Mouse (Mus musculus) lung, postnatal 36 days (tissue): ENCODE measurements around the gene Zkscan17.

Experiments used
- DNase-seq: peaks from one replicate; pipeline ENCODE4 v3.0.0; 2022; ENCODE audit warnings: mixed read lengths

Gene Zkscan17

DNA sequence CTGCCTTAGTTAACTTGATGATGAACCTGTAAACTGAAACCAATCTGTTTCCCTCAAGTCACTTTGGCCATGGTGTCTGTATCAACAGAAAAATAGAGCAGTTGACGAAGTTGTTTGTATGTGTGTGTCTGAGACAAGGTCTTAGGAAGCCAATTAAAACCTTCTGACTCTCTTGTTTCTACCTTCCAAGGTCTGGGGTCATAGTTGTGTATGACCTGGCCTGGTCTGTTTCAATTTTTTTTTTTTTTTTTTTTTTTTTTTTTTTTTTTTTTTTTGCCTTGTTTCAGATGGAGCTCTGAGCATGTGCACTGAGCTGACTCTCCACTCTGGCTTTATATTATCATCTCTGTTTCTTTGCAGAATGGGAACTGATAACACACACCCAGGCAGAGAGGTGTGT is 9.1 kb downstream of the Zkscan17 start:
- DNase-seq = no peak

DNA sequence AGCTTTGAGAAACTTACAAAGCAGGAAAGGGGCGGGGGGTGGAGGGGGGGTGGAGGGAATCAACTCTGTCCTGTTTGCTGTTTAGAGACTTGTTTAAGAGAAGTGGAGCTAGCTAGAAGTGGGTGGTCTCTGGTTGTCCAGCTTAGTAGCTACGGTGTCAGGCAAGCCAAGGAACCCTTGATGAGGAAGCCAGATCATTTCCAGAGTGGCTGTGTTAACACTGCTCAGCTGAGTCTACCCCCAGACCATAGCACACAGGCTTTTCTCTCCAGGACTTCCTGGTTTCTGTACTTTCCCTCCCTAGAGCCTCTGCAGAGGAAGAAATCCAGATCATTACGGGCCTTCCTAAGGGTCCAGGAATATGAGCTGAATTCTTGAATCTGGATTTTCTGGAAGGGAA is 11.8 kb downstream of the Zkscan17 start:
- DNase-seq = no peak

DNA sequence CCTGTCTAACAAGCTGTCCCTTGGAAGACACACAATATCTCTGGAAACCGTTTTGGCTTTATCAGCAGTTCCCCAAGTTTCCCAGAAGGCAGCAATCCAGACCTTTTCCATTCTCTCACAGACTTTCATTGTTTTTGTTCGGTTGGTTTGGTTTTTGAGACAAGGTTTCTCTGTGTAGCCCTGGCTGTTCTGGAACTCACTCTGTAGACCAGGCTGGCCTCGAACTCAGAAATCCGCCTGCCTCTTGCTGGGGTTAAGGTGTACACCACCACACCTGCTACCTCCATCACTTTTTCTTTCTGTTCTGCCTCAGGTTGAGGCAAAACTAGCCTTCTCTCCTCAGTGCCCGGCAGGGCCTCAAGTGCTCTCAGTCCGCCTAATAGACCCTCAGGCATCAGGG is 12.2 kb downstream of the Zkscan17 start:
- no peak for DNase-seq

DNA sequence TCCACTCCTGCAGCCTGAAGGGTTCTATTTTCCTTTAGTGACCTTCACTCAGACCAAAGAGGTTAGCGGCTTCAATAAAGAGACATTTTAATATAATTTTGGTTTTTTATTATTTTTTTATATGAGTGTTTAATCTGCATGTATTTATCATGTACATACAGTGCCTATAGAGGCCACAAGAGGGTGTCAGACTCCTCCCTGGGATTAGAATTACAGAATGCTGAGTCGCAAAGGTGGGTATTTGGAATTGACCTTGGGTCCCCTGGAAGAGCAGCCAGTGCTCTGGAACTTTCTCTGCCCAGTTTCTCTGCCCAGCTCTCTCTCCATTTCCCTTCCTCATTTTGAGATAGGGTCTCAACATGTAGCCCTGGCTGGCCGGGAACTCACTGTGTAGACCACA is 13.0 kb downstream of the Zkscan17 start:
- DNase-seq = no peak

- no peak for DNase-seq
Observed at GRCm38 (mm10) chr11:59512733-59513132, 13.8 kb downstream of the Zkscan17 start.

GRCm38 (mm10) chr11:59511558-59511957 is 15.0 kb downstream of the Zkscan17 start:
- DNase-seq = no peak

DNA sequence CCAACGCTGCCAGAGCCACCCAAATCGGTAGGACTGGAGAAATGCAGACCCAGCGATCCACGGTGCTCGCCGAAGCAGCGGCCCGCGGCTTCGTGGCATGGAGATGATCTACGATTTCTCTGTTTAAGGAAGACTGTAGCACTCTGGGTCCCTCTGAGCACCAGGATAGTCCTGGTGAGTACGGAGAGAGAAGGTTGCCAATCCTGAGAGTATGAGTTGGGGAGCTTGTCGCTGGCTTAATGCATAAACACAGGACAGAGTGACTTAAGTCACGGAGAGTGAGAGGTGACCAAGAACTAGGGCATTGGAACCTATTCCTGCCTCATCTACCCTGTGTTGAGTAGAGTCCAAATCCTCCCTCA is 19.9 kb downstream of the Zkscan17 start:
- no peak for DNase-seq

DNA sequence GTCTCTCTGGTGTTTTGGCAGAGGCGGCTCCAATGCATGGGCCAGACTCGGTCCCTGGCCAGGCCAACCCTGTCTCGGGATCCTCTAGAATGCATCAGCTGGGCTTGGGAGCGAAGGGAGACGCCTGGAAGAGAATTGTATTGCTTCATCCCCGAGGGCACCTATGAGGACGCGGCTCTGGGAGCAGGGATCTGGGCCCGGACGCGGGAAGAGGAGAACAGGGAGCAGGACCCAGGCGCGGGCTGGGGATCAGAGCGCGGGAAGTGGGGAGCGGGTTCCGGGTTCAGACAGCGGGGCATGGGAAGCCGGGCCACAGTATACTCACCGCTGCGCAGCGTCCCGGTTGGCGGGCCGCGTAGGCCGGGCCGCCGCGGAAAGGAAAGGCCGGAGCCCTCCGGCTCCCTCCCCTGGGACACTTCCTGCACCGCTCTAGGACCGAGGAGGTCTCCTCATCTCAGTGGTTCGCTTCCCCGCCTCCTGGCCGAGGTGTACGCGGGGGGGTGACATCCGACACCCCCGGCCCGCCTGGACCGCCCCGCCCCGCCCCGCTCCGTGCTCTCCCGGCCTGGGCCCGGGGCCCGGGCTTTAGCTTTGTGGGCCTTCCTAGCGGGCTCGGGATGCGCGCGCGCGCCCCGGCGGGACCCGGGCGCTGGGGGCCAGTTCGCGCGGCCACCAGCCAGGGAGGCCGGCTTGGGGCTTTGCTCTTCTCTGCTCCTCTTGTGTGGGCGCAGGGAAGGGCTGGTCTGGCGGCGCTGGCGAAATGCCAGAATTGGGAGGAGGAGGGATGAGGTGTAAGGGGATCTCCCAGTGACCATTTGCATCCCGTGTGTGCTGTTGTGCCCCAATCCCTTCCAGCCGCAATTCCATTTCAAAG is 20.5 kb downstream of the Zkscan17 start:
- DNase-seq = peak; percentile 94

DNA sequence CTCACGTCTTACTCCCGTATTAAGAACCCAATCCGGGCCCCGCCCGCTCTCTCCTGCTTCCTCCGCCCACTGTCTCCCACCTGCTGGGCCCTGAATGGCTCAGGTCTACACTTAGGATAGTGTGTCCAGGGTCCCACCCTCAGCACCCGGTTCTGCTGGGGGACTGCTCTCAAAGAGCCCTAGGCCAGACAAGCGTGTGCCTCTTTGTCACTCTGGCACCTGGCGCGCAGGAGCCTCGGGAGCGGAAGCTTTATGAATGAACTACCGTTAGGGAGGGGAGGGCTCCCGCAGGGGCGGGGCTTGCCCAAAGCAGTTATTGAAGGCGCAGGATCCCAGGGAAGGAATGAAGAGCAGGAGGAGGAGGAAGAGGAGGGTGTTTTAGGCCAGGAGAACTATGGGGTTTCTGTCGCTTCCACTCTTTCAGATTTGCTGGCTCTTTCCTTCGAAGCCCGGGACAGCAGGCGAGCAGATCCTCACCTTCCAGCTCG is 21.2 kb downstream of the Zkscan17 start:
- peak; percentile 72 for DNase-seq

DNA sequence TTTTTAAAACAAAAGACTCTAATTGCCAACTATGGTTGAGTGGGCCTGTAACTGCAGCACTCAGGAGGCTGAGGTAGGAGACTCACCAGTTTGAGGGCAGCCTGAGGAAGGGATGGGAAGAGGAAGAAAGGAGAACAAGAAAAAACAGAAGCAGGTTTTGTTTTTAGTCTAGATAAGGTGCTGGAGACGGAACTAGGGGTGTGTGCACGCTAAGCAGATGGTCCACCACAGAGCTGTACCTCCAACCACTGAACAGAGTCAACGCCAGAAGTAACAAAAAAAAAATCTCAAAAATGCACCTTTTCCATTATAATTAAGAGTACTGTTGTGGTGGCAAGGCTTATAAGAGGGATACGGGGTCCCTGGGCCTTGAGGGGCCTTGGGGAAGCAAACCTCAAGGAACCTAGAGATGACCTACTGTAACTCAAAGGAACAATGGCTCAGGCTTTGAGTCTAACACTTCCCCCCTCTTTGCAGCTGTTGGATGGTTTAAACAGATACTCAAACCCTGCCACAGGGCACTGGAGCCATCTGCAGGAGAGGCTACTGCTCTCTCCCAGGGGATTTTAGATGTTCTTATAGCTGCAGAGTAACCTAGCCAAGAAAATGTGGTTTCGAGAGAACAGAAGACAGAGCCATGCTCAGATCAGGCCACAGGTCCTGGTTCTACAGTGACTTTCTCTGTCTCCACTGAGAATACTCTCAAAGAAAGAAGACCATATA is 24.4 kb downstream of the Zkscan17 start:
- no peak for DNase-seq

DNA sequence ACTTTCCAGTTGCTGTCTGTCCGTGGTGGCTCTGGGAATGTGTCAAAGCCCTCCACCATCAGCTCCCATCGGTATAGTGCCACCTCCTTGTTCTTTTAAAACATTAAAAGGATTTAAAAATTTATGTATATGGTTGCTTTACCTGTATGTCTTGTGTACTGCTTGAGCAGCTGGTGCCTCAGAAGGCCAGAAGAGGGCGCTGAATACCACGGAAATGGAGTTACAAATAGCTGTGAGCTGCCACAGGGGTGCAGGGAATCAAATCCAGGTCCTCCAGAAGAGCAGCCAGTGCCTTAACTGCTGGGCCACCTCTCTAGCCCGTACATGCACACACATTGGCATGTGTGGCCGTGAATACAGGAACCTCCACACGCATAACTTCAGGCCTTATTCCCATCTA is 28.8 kb downstream of the Zkscan17 start:
- no peak for DNase-seq

DNA sequence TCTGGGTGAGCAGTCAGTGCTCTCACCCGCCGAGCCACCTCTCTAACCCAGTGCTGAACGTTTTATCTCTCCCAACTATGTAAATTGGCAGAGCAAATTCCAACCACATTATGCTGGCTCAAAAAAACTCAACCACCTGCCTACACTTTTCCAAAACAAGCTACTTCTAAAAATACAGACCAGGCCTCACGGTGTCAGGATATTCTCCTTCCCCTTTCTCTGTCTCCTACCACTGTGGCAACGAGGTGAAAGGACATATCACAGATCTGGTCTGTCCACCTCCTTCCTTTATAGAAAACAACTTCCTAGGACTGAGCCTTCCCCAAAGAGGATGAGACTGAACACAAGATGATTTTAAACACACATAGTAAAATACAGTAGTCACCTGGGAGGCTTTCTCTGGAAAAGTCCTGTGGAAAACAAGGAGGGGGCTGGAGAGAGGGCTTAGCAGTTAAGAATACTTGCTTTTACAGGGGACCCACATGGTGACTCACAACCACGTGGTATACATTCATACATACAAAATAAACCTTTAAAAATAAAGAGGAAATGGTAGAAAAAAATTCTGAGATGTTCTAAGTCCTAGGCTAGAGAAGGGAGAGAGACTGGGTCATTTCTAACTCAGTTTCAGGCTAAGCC is 29.8 kb downstream of the Zkscan17 start:
- DNase-seq = no peak

DNA sequence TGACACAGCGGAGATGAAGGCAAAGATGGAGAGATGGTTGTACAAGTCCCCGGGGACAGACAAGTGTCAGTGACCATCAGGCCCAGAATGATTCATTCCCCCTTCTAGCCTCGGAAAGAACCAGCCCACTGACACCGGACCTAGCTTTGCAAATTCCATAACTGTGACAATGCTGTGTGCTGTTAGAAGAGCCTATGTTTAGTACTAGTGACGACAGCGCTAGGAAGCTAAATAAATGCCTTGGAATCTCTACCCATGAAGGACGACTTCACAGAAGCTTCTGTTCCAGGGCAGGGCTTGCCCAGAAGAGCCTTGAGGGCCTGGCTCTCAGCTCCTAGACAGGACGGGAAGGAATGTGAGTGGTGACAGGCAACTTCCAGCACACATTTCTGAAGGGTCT is 40.3 kb downstream of the Zkscan17 start:
- DNase-seq = no peak

GRCm38 (mm10) chr11:59485641-59486040 is 40.9 kb downstream of the Zkscan17 start:
- no peak for DNase-seq

DNA sequence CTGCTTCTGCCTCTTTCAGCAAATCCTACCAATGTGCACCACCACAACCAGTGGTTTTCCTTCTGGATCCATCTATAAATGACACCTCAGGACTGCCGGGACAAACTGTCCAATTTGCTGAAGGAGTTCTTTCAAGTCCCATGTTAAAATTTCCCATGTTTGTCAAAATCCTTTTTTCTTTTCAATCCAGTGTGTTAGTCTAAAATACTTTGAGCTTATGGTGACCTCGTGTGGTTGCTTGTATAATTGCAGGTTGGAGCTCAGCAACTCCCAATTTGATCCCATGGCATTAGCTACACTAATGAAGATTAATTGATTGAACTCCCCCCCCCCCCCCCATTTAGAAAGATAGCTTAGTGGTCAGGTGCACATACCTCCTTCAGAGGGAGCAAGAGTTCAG is 43.3 kb downstream of the Zkscan17 start:
- DNase-seq = peak; percentile 76

GRCm38 (mm10) chr11:59477240-59477639 is 49.3 kb downstream of the Zkscan17 start:
- DNase-seq = no peak

DNA sequence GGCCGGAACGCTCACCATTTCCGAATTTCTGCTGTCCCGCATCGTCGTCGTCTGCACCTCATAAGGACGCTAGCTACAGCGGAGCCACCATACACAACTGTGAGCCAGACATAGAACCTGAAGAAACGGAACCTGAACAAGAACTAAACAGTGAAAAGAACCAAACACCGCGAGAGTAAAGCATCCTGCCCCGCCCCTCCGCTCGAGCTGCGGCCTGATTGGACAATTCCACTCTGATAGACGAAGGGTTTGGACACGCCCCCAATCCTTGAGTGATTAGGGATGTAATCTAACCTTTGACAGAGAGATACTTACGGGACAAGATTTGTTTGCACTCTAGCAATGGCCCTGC is 54.2 kb downstream of the Zkscan17 start, which contains the start of gene Zfp867:
Gene Zfp867 (minus strand): TSS at position 149 of the 352 bp plus-strand sequence.
- peak; percentile 98 for DNase-seq

DNA sequence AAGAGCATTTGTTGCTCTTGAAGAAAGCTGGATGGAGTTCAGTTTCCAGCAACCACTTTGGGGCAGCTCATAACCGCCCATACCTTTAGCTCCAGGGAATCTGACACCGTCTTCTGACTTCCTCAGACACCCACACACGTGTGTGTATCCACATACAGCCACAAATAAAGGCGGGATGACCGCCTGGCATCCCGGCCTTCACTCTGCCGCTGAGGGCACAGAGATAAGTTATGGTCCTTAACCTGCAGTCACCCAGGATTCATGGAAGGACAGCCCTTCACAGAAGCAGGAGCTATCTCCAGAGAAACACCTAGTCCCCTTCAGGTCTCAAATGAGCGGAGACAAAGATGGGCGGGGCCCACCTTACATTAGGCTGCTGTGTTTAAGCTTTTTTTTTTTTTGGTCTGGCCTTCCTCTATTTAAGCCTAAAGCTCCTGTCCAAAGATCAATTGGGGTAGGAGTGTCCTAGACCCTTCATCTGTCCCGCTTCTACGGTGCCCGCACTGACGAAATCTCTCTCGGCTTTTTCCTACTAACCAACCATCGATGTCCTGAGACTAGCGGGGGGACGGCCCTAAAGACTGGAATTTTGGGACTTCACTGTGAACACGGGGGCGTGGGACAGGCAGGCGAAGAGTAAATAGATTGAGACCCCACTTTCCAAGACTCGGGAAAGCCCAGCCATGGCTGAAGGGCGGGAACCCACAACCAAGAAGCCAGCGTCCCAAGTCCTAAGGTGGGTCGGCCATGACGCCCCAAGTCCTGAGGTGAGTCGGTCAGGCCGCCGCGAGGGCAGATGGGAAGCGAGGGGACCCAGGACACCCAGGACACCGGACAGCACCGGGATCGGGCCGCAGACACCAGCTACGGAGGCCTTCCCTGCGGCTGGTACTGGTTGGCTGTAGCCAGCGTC is 54.9 kb downstream of the Zkscan17 start:
- DNase-seq = peak; percentile 9

DNA sequence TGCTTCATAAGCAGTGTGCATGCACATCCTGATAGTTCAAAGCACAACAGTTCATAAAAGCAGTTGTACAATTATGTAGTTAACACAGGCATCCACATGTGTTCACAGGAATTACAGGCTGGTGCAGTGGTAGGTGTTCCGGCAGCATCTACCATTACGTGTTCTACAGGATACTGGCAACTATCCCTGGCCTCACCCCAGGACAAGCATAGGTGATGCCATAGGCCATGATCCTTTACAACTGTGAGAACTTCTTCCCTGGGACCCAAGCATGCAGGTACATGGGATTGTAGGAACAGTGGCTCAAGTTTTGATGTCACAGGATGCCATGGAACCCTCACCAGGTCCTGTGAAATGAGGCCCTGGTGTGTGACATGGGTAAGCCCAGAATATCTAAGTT is 66.1 kb downstream of the Zkscan17 start:
- no peak for DNase-seq

- DNase-seq = peak; percentile 90
Observed at GRCm38 (mm10) chr11:59458973-59459372, 67.6 kb downstream of the Zkscan17 start.

GRCm38 (mm10) chr11:59456891-59457290 is 69.7 kb downstream of the Zkscan17 start:
- no peak for DNase-seq

DNA sequence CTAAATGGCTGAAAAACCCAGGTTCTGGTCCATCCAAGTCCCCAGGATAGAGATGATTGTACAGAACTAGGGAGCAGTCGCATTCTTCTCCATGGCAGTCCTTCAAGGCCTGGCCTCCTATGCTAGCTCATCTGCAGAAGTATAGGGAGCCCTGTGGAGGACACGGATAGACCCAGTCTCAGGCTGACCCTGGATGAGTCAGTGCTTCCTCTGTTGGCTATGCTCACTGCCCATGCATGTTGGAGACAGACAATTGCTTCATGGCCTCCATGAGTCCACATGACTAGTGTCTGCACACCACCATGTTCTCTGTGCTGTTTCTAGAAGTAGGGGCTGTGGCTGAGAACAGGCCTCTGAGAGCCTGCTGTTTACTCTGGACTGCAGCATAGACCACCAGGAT is 70.2 kb downstream of the Zkscan17 start:
- DNase-seq = no peak

- no peak for DNase-seq
Observed at GRCm38 (mm10) chr11:59451086-59451485, 75.5 kb downstream of the Zkscan17 start, which contains the start of gene Snap47. Gene Snap47 (minus strand): TSS chr11:59451186.
